Mouse (Mus musculus) MEL (cell line): ENCODE data around the gene Clic4.

Experiments used
- CTCF ChIP-seq, 3 experiments: IDR thresholded peaks in 2 of 3; conservative IDR thresholded peaks in 1 of 3; 2 replicates each; pipeline ENCODE4 v1.5.1; 2011 to 2012; ENCODE audit warnings: low read length in 3 of 3, low read depth in 2 of 3, mild to moderate bottlenecking in 2 of 3, improper control_type of control experiment in 1 of 3, inconsistent platforms in 1 of 3, mixed read lengths in 1 of 3, moderate library complexity in 1 of 3; ENCODE audit not compliant: control insufficient read depth in 1 of 3, insufficient read depth in 1 of 3, poor library complexity in 1 of 3, severe bottlenecking in 1 of 3
- TBP ChIP-seq: IDR thresholded peaks from 2 replicates; pipeline ENCODE4 v1.8.0; 2011; ENCODE audit warnings: low read depth, low read length, improper control_type of control experiment
- ZKSCAN1 ChIP-seq: IDR thresholded peaks from 2 replicates; pipeline ENCODE4 v1.6.1; 2012; ENCODE audit warnings: low read depth, mild to moderate bottlenecking, inconsistent platforms, low read length, improper control_type of control experiment, moderate library complexity

DNA sequence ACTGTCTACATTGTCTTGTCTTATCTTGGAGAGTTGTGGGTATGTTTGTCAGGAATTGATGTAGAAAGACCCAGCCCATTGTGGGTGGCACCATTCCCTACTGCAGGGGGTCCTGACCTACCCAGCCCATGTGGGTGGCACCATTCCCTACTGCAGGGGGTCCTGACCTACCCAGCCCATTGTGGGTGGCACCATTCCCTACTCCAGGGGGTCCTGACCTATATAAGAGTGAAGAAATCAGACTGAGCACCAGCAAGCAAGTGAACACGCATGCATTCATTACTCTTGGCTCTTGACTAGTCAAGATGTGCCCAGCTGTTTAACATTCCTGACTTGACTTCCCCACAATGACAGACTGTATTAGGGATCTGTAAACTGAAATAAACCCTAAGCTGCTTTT, 82.2 kb downstream of the Clic4 start:
- TF ChIP-seq TBP, result no peak
- TF ChIP-seq CTCF (IDR thresholded peaks at IDR 0.05 in 2 of 3, conservative IDR thresholded peaks at IDR 0.05 in 1 of 3; ENCODE audit: control insufficient read depth in 1 of 3, insufficient read depth in 1 of 3, low read depth in 2 of 3, low read length in 3 of 3, poor library complexity in 1 of 3, severe bottlenecking in 1 of 3), result no peak
- TF ChIP-seq ZKSCAN1, result no peak
